Mouse (Mus musculus): ENCODE measurements around the gene Dgke.
"Not testable (repeated sequence)": the region's sequence is repeated elsewhere in the genome, so short reads cannot be mapped to it uniquely, and the experiment has no call there.

Gene Dgke

GRCm38 (mm10) chr11:89002621-89003020 is 64.0 kb downstream of the Dgke start:
- DNase-seq (ENCODE audit: low spot score) = no peak

GRCm38 (mm10) chr11:89002068-89002467 is 64.6 kb downstream of the Dgke start:
- no peak for DNase-seq (ENCODE audit: low spot score)

- DNase-seq (ENCODE audit: low spot score) = no peak
These were observed 65.1 kb downstream of the Dgke start for GRCm38 (mm10) chr11:89001569-89001968.

GRCm38 (mm10) chr11:89000527-89000819 is 66.2 kb downstream of the Dgke start:
- DNase-seq (ENCODE audit: low spot score) = no peak

- peak; percentile 31 for DNase-seq (ENCODE audit: low spot score)
These were observed 66.7 kb downstream of the Dgke start for GRCm38 (mm10) chr11:88999723-89000526.

GRCm38 (mm10) chr11:88998974-88999722 is 67.5 kb downstream of the Dgke start, which contains the start of gene Trim25:
Trim25 (plus strand) TSS chr11:88999376.
- peak; percentile 92 for DNase-seq (ENCODE audit: low spot score)

- no peak for DNase-seq (ENCODE audit: low spot score)
These were observed 68.2 kb downstream of the Dgke start for GRCm38 (mm10) chr11:88998406-88998805.

DNA sequence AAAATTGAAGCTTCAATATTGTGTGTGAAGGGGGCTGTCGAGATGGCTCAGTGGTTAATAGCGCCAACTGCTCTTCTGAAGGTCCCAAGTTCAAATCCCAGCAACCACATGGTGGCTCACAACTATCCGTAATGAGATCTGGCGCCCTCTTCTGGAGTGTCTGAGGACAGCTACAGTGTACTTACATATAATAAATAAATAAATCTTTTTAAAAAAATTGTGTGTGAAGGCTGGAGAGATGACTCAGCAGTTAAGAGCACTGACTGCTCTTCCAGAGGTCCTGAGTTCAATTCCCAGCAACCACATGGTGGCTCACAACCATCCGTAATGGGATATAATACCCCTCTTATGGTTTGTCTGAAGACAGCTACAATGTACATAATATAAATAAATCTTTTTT is 69.3 kb downstream of the Dgke start:
- not testable (repeated sequence) for DNase-seq (ENCODE audit: low spot score)

DNA sequence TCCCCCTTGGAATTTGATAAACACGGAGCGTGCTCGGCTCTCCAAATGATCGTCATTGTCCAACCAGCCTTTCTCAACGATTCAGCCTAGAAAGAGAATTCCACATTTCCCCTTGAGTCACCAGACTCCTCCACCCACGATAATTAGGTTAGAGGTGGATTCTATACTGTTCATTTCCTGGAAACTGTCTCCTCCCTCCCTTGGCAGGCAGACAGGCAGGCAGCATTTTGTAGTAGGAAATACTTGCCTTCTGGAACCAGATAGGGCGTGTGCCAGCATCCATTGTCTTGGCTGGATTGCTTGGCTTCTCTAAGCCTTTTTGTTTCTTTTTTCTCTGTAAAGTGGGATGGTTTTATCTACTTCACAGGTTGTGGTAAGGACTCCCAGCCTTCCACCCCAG is 70.2 kb downstream of the Dgke start:
- DNase-seq (ENCODE audit: low spot score) = no peak

DNA sequence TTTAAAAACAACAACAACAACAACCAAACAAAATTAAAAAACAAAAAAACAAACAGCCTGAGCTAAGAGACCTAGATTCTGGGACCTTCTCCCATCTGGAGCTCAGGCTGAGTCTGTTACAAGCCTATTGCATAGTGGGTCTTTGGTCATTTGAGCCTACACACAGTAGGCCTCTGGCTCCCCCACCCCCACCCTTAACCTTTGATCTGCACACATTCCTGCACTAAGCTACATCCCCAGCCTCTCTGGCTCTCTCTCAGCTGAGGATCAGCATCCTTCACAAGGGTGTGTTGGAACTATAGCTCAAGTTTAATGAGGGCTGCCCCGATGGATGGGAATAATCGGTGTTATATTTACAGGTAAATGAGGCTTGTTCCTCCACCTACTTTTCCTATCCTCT is 71.0 kb downstream of the Dgke start:
- no peak for DNase-seq (ENCODE audit: low spot score)

DNA sequence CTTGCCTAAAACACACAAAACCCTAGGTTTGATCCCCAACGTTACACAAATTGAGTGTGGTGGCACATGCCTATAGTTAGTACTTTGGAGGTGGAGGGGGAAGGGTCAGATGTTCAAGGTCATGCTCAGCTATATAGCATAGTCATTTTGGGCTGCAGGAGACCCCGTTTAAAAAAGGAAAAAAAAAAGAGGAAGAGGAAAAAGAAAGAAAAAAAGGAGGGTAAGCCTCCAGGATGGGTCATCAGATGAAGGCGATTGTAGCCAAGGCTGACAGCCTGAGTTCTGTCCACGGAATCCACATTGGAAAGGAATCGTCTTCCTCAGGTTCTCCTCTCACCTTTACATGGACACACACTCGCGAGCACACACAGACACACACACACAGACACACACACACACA is 72.2 kb downstream of the Dgke start:
- DNase-seq (ENCODE audit: low spot score) = no peak

GRCm38 (mm10) chr11:88993625-88994024 is 73.0 kb downstream of the Dgke start:
- peak; percentile 54 for DNase-seq (ENCODE audit: low spot score)

DNA sequence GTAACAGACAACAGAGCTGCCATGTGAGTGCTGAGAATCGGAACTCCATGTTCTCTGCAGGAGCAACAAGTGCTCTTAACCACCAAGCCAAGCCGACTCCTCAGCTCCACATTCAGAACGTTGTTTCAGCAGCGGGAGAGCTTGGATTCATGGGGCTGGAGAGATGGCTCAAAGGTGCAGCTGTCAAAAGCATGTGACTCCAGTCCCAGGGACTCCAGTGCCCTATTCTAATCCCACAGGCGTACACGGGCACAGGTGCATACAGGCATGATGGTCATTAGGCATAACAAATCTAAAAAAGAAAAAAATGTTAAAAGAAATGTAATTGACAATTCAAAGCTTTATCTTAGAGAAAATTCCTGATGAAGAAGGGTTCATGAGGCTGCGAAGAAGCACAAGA is 73.5 kb downstream of the Dgke start:
- DNase-seq (ENCODE audit: low spot score) = no peak

GRCm38 (mm10) chr11:88989530-88989929 is 77.1 kb downstream of the Dgke start:
- DNase-seq (ENCODE audit: low spot score) = no peak

GRCm38 (mm10) chr11:88988956-88989355 is 77.7 kb downstream of the Dgke start:
- DNase-seq (ENCODE audit: low spot score) = no peak

DNA sequence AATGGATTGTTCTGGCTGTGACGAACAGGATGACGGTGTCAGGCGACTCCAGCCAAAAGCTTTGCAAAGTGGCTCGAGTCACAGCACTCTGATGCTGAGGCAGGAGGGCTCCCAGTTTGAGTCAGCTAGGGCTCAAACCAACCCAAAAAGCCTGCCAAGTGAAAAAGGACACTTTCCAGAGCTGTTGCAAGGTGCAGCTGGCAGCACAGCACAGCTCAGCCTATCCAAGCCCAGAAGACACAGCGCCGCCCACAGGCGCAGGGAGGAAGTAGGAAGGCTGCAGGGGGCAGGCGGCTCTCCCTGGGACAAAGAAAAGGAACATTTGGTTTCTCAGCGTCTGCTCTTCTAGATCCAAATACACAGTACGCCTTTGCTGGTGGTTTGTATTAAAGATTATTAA is 80.0 kb downstream of the Dgke start:
- DNase-seq (ENCODE audit: low spot score) = no peak

Data from spleen, adult 12 weeks (tissue).